Mouse (Mus musculus): ENCODE data around the gene Ppm1l. TPM values are rescaled to one million over a fixed set of nuclear protein-coding genes. Genes with fewer than 3 reads are reported as not detected.

Ppm1l gene
- total and polyA plus RNA-seq, 2 experiments from 2014 or later = 20.1 to 31.8 TPM

- no peak overlapping the region for H3K4me2 ChIP-seq (ENCODE audit: low read depth, low read length, poor library complexity, severe bottlenecking)
- DNase-seq (ENCODE audit: low spot score) (no peak), ATAC-seq (ENCODE audit: low FRiP score) (no peak)
- H3K27me3 ChIP-seq (ENCODE audit: insufficient read depth, low read length) = no peaks in the 10 kb centered on the region
- H3K9me3 ChIP-seq (ENCODE audit: low read length) = no peaks in the 10 kb centered on the region
- no peaks in the 10 kb centered on the region for H3K4me1 ChIP-seq (ENCODE audit: insufficient read depth, low read length)
- WGBS = 88% methylated on average over 8 of the region's 8 CpGs
- H3K4me3 ChIP-seq (ENCODE audit: low read depth, low read length) = no peak overlapping the region
- H3K9ac ChIP-seq (replicated peaks; ENCODE audit: low read length, poor library complexity, severe bottlenecking) = no peak overlapping the region
- no peaks in the 10 kb centered on the region for H3K36me3 ChIP-seq (ENCODE audit: insufficient read depth, low read length)
- H3K27ac ChIP-seq (ENCODE audit: low read depth, low read length) = no peak overlapping the region
- no peak for TF ChIP-seq CTCF (IDR thresholded peaks at IDR 0.05)
Observed at GRCm38 (mm10) chr3:69296270-69296669, 20.4 kb upstream of the Ppm1l start.

GRCm38 (mm10) chr3:69300121-69300520, 16.5 kb upstream of the Ppm1l start:
- no peak for TF ChIP-seq CTCF (IDR thresholded peaks at IDR 0.05)
- H3K9me3 ChIP-seq (ENCODE audit: low read length) = no peaks in the 10 kb centered on the region
- ATAC-seq (ENCODE audit: low FRiP score) = no peak
- no peak overlapping the region for H3K4me3 ChIP-seq (ENCODE audit: low read depth, low read length)
- H3K27ac ChIP-seq (ENCODE audit: low read depth, low read length) = no peak overlapping the region
- no peaks in the 10 kb centered on the region for H3K36me3 ChIP-seq (ENCODE audit: insufficient read depth, low read length)
- no peak overlapping the region for H3K4me2 ChIP-seq (ENCODE audit: low read depth, low read length, poor library complexity, severe bottlenecking)
- WGBS = 84% methylated on average over 1 of the region's 1 CpGs
- H3K27me3 ChIP-seq (ENCODE audit: insufficient read depth, low read length) = no peaks in the 10 kb centered on the region
- DNase-seq (ENCODE audit: low spot score) = no peak
- no peak overlapping the region for H3K9ac ChIP-seq (replicated peaks; ENCODE audit: low read length, poor library complexity, severe bottlenecking)
- H3K4me1 ChIP-seq (ENCODE audit: insufficient read depth, low read length) = no peaks in the 10 kb centered on the region

- 2% methylated on average over 18 of the region's 18 CpGs for WGBS
- no peak for DNase-seq (ENCODE audit: low spot score)
Observed at GRCm38 (mm10) chr3:69315810-69316390, 761 bp upstream of the Ppm1l start.

GRCm38 (mm10) chr3:69317251-69318125, 827 bp downstream of the Ppm1l start:
- under 1% methylated on average over 67 of the region's 73 CpGs for WGBS
- peak overlapping the region; percentile 83 for H3K4me3 ChIP-seq (ENCODE audit: low read depth, low read length)
- peak overlapping the region; percentile 79 for H3K9ac ChIP-seq (replicated peaks; ENCODE audit: low read length, poor library complexity, severe bottlenecking)
- H3K27ac ChIP-seq (ENCODE audit: low read depth, low read length) = peak overlapping the region; percentile 92
- ATAC-seq (ENCODE audit: low FRiP score) (peak; percentile 50), DNase-seq (ENCODE audit: low spot score) (peak; percentile 33)
- H3K36me3 ChIP-seq (ENCODE audit: insufficient read depth, low read length) = no peaks in the 10 kb centered on the region
- no peaks in the 10 kb centered on the region for H3K9me3 ChIP-seq (ENCODE audit: low read length)
- H3K27me3 ChIP-seq (ENCODE audit: insufficient read depth, low read length) = no peaks in the 10 kb centered on the region
- TF ChIP-seq CTCF (IDR thresholded peaks at IDR 0.05) = no peak
- peak overlapping the region; percentile 87 for H3K4me2 ChIP-seq (ENCODE audit: low read depth, low read length, poor library complexity, severe bottlenecking)
- peaks cover 10% of the 10 kb centered on the region; the same call in 1 of the 2 replicates for H3K4me1 ChIP-seq (ENCODE audit: insufficient read depth, low read length)

More at GRCm38 (mm10) chr3:69315810-69316390, 761 bp upstream of the Ppm1l start:
- peak overlapping the region; percentile 59 for H3K9ac ChIP-seq (replicated peaks; ENCODE audit: low read length, poor library complexity, severe bottlenecking)
- peak overlapping the region; percentile 92 for H3K27ac ChIP-seq (ENCODE audit: low read depth, low read length)
- H3K9me3 ChIP-seq (ENCODE audit: low read length) = no peaks in the 10 kb centered on the region
- H3K36me3 ChIP-seq (ENCODE audit: insufficient read depth, low read length) = no peaks in the 10 kb centered on the region
- ATAC-seq (ENCODE audit: low FRiP score) = peak; percentile 48
- H3K27me3 ChIP-seq (ENCODE audit: insufficient read depth, low read length) = no peaks in the 10 kb centered on the region
- H3K4me2 ChIP-seq (ENCODE audit: low read depth, low read length, poor library complexity, severe bottlenecking) = peak overlapping the region; percentile 87
- H3K4me1 ChIP-seq (ENCODE audit: insufficient read depth, low read length) = peaks cover 9% of the 10 kb centered on the region; the same call in 1 of the 2 replicates
- TF ChIP-seq CTCF (IDR thresholded peaks at IDR 0.05) = no peak
- H3K4me3 ChIP-seq (ENCODE audit: low read depth, low read length) = peak overlapping the region; percentile 83

GRCm38 (mm10) chr3:69318131-69318951, 1.7 kb downstream of the Ppm1l start:
- DNase-seq (ENCODE audit: low spot score) (no peak), ATAC-seq (ENCODE audit: low FRiP score) (no peak)
- H3K4me1 ChIP-seq (ENCODE audit: insufficient read depth, low read length) = peaks cover 10% of the 10 kb centered on the region; the same call in 1 of the 2 replicates
- H3K27ac ChIP-seq (ENCODE audit: low read depth, low read length) = no peak overlapping the region
- TF ChIP-seq CTCF (IDR thresholded peaks at IDR 0.05) = no peak
- no peaks in the 10 kb centered on the region for H3K9me3 ChIP-seq (ENCODE audit: low read length)
- WGBS = 5% methylated on average over 25 of the region's 25 CpGs
- peak overlapping the region; percentile 79; the same call in 1 of the 2 replicates for H3K9ac ChIP-seq (replicated peaks; ENCODE audit: low read length, poor library complexity, severe bottlenecking)
- H3K4me2 ChIP-seq (ENCODE audit: low read depth, low read length, poor library complexity, severe bottlenecking) = peak overlapping the region; percentile 87
- no peaks in the 10 kb centered on the region for H3K27me3 ChIP-seq (ENCODE audit: insufficient read depth, low read length)
- H3K36me3 ChIP-seq (ENCODE audit: insufficient read depth, low read length) = no peaks in the 10 kb centered on the region
- peak overlapping the region; percentile 83 for H3K4me3 ChIP-seq (ENCODE audit: low read depth, low read length)
